Mouse (Mus musculus) forebrain, postnatal 0 days (tissue): ENCODE measurements around the gene Pamr1. TPM values are rescaled to one million over a fixed set of nuclear protein-coding genes. Genes with fewer than 3 reads are reported as not detected.

Experiments used
- ATAC-seq: fragments of 200-750 bp; cut with Nextera tagmentation; 2 replicates; pipeline ENCODE4 v1.8.0; 2017; ENCODE audit warnings: mild to moderate bottlenecking, moderate library complexity
- DNase-seq: peaks from one replicate; pipeline ENCODE4 v3.0.0-alpha.2; 2015
- H3K27ac ChIP-seq: fragments of 300-500 bp; sonication (generic); 2 replicates; pipeline ENCODE4 v1.5.1; 2014; ENCODE audit warnings: low read depth, mild to moderate bottlenecking, antibody characterized with exemption, low read length, moderate library complexity, mixed read lengths
- H3K27me3 ChIP-seq: fragments of 300-500 bp; sonication (generic); 2 replicates; pipeline ENCODE4 v1.6.1; 2014; ENCODE audit warnings: mild to moderate bottlenecking, low read length, mixed read lengths; ENCODE audit not compliant: insufficient read depth
- H3K36me3 ChIP-seq: fragments of 300-500 bp; sonication (generic); 2 replicates; pipeline ENCODE4 v1.6.1; 2014; ENCODE audit warnings: mild to moderate bottlenecking, moderate library complexity; ENCODE audit not compliant: insufficient read depth
- H3K4me1 ChIP-seq: fragments of 300-500 bp; sonication (generic); 2 replicates; pipeline ENCODE4 v1.6.1; 2014; ENCODE audit warnings: antibody characterized with exemption; ENCODE audit not compliant: insufficient read depth
- H3K4me2 ChIP-seq: fragments of 300-500 bp; sonication (generic); 2 replicates; pipeline ENCODE4 v1.6.1; 2014; ENCODE audit warnings: low read depth, mild to moderate bottlenecking, moderate library complexity
- H3K4me3 ChIP-seq: fragments of 300-500 bp; sonication (generic); 2 replicates; pipeline ENCODE4 v1.5.1; 2014; ENCODE audit warnings: low read depth, low read length, mixed read lengths
- H3K9ac ChIP-seq: fragments of 300-500 bp; sonication (generic); 2 replicates; pipeline ENCODE4 v1.6.1; 2014; ENCODE audit warnings: mild to moderate bottlenecking
- H3K9me3 ChIP-seq: fragments of 300-500 bp; sonication (generic); 2 replicates; pipeline ENCODE4 v1.6.1; 2016; ENCODE audit warnings: low read length
- CTCF ChIP-seq: sonication (generic); IDR thresholded peaks from 2 replicates; pipeline ENCODE4 v1.5.1; 2016; ENCODE audit warnings: antibody characterized with exemption, control low read depth, low read depth
- WGBS: fragments of 180-500 bp; shearing (Covaris S2); extraction: QIAGEN DNeasy Blood & Tissue Kit; methylation state at CpG from one replicate; pipeline ENCODE4 v1.1.7; 2014; 5-methylcytosine and 5-hydroxymethylcytosine counted together
- polyA plus RNA-seq: library from polyadenylated mRNA; unstranded; fragments of >200 nt; fragmentation: Nextera tagmentation; extraction: Ambion mirVana; gene quantifications from 2 replicates; pipeline ENCODE4 v1.2.1, GENCODE M21; 2015
- total RNA-seq: library from RNA; depleted of rRNA; stranded (reverse); fragments of >200 nt; gene quantifications from 2 replicates; pipeline ENCODE4 v1.2.3, GENCODE M21; 2014

Pamr1 gene
- total and polyA plus RNA-seq, 2 experiments from 2014 or later: 4.4 to 6.5 TPM

DNA sequence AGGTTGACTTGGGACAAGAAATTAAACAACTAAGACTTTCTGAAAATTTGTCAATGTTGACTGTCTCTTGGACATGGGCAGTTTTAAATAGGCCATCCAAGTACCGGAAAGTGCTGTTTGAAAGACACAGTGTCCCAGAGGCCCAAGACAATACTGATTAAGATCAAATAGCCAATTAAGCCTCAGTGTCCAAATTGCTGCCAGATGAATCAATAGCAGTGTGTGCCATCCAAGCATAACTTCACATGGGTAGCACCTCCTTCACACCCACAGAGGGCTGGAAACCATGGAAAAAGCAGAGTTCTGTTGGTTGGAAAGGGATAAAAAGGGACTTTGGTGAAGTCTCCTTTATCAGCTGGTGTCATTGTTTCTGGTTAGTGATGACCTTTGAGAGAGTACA, 74.7 kb downstream of the Pamr1 start:
- Histone ChIP-seq H3K27me3 (no peaks in the 10 kb centered on the region), H3K4me2 (no peak overlapping the region), H3K9me3 (no peaks in the 10 kb centered on the region), H3K27ac (no peak overlapping the region), H3K4me1 (no peaks in the 10 kb centered on the region), H3K36me3 (no peaks in the 10 kb centered on the region), H3K9ac (no peak overlapping the region), H3K4me3 (no peak overlapping the region)
- TF ChIP-seq CTCF: no peak
- WGBS: 60% methylated on average over 1 of the region's 1 CpGs
- DNase-seq (no peak), ATAC-seq (no peak)

DNA sequence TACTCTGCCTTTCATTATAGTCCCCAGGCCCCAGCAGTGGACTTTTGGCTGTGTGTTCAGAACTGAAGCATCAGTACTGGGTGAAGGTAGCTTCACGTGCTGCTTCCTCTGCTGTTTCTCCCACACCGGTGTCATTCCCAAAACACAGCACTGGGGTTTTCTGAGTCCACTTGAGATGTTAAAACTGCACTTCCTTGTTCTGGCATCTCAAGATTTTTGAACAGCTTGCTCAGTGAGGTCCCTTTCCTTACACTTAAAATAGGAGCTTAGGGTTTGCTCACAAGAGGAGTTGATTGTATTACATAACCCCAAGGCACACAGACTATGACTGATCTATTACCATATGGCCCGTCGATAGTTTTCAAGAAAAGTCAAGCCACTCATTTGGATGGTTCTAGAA, 82.5 kb downstream of the Pamr1 start:
- ATAC-seq (no peak), DNase-seq (no peak)
- 93% methylated on average over 4 of the region's 4 CpGs for WGBS
- no peaks in the 10 kb centered on the region for H3K9me3 ChIP-seq
- H3K27me3 ChIP-seq: no peaks in the 10 kb centered on the region
- H3K9ac ChIP-seq: no peak overlapping the region
- no peaks in the 10 kb centered on the region; the same call in 1 of the 2 replicates for H3K4me1 ChIP-seq
- H3K4me2 ChIP-seq: no peak overlapping the region
- H3K4me3 ChIP-seq: no peak overlapping the region
- TF ChIP-seq CTCF: no peak
- H3K36me3 ChIP-seq: no peaks in the 10 kb centered on the region
- H3K27ac ChIP-seq: no peak overlapping the region

DNA sequence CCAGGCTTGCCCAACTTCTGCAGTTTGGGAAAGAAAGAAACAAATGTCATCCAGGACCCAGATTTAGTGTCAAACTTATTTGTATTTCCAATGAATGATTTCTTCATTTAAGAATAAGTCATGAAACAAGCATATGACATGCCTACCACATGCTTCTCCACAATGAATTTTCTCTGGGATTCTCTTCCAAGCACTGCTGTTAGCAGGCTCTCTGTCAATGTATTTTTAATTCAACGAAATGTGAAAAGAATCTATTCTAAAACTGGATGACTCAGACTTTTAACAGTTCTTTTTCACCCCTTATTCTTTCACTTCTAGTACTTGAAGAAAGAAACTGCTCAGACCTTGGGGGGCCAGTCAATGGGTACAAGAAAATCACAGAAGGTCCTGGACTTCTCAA, 84.2 kb downstream of the Pamr1 start:
- no peak overlapping the region for H3K9ac ChIP-seq
- no peak overlapping the region for H3K4me3 ChIP-seq
- WGBS: 37% methylated on average over 1 of the region's 1 CpGs
- H3K4me1 ChIP-seq: no peaks in the 10 kb centered on the region; the same call in 1 of the 2 replicates
- H3K36me3 ChIP-seq: no peaks in the 10 kb centered on the region
- no peak overlapping the region for H3K4me2 ChIP-seq
- ATAC-seq: peak; percentile 50; the same call in 1 of the 2 replicates
- no peak for DNase-seq
- H3K27ac ChIP-seq: no peak overlapping the region
- H3K9me3 ChIP-seq: no peaks in the 10 kb centered on the region
- H3K27me3 ChIP-seq: no peaks in the 10 kb centered on the region
- TF ChIP-seq CTCF: no peak

DNA sequence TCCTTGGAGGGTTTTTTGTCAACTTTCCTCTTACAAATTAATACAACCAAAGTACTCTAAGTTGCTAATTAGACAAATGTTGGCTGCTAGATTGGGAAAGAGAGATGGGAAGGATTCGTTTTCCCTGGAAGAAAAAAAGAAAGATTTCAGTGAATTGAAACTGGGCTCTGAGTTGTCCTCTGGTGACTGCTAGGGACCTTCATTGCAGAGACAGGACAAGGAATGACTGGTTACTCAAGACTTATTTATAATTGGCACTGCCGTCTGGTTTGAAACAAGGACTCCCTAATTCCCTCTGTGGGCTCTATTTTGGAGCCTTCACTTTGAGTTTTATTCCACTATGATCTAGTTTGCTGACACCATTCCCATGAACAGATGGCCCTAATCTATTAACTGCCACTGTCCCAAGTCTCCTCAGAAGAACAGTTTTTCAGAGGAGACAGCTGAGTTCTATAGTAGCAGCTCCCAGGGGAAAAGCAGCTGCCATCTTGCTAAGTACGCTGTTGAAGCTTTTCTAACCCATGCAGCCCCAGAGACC, 85.8 kb downstream of the Pamr1 start:
- Histone ChIP-seq H3K27me3 (no peaks in the 10 kb centered on the region), H3K27ac (no peak overlapping the region), H3K4me3 (no peak overlapping the region), H3K4me2 (no peak overlapping the region), H3K4me1 (no peaks in the 10 kb centered on the region; the same call in 1 of the 2 replicates), H3K9me3 (no peaks in the 10 kb centered on the region), H3K36me3 (no peaks in the 10 kb centered on the region), H3K9ac (no peak overlapping the region)
- ATAC-seq (peak; percentile 20; the same call in 1 of the 2 replicates), DNase-seq (no peak)
- 57% methylated on average over 3 of the region's 3 CpGs for WGBS
- TF ChIP-seq CTCF: no peak

DNA sequence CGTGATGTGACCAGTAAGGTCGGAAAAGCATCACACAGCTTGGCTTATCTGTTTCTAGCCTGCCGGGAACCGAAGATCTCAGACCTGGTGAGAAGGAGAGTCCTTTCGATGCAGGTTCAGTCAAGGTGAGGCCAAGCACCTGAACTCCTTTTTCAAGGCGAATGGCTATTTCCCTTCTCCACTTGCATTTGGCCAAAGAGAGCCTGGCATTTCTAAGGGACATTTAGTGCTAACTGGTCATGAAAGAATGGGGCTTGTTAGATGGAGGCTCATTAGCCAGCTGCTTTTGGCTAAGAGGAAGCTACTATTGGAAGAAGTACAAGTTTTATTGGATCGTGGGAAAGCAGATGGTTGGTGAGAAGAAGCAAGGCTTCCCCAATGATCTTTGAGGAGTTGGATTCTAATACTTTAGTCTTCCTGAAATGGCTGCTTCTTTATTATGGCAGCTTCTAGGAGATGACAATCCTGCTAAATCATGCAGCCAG, 86.3 kb downstream of the Pamr1 start:
- no peak for DNase-seq
- 80% methylated on average over 7 of the region's 7 CpGs for WGBS

DNA sequence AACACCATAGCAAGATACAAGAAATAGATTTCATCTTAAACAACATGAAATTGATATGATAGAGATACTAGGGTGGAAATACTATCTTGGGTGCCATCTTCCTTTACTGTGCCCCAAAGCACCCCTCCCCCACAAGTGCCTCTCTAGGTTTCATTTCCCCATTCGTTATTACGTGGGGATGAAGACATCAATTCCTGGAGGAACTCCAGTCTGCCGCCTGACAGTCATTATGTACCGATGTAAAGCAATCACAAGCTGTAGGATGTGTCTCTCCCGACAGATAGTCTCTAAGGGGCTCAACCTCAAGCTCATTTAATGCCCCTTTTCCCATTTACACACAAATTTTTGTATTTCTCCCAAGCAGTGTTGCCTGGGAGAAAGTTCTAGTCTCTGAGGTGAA, 88.3 kb downstream of the Pamr1 start:
- Histone ChIP-seq H3K9ac (no peak overlapping the region), H3K4me1 (no peaks in the 10 kb centered on the region; the same call in 1 of the 2 replicates), H3K27ac (no peak overlapping the region), H3K27me3 (no peaks in the 10 kb centered on the region), H3K9me3 (no peaks in the 10 kb centered on the region), H3K36me3 (no peaks in the 10 kb centered on the region), H3K4me3 (no peak overlapping the region), H3K4me2 (no peak overlapping the region)
- TF ChIP-seq CTCF: no peak
- DNase-seq (no peak), ATAC-seq (no peak)
- 31% methylated on average over 5 of the region's 5 CpGs for WGBS

More for the DNA sequence above, 86.3 kb downstream of the Pamr1 start:
- TF ChIP-seq CTCF: no peak
- no peak overlapping the region for H3K4me2 ChIP-seq
- H3K4me1 ChIP-seq: no peaks in the 10 kb centered on the region; the same call in 1 of the 2 replicates
- no peaks in the 10 kb centered on the region for H3K27me3 ChIP-seq
- H3K27ac ChIP-seq: no peak overlapping the region
- H3K36me3 ChIP-seq: no peaks in the 10 kb centered on the region
- no peaks in the 10 kb centered on the region for H3K9me3 ChIP-seq
- H3K9ac ChIP-seq: no peak overlapping the region
- ATAC-seq: no peak
- H3K4me3 ChIP-seq: no peak overlapping the region

DNA sequence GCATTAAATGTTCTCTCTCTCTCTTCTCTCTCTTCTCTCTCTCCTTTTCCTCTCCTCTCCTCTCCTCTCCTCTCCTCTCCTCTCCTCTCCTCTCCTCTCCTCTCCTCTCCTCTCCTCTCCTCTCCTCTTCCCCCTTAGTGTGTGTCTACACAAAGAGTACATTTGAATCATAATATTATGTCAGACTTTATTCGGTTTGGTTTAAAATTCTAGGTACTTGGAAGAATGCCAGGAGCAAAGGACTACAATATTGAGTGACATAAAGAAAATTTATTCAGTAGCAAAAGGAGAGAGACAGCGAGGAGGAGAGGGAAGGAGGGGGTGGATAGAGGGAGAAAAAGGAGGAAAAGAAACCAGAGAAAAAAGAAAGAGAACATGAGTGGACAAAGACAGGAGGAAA, 88.9 kb downstream of the Pamr1 start:
- no peaks in the 10 kb centered on the region for H3K27me3 ChIP-seq
- no peak for ATAC-seq

More for the DNA sequence above, 88.9 kb downstream of the Pamr1 start:
- H3K9me3 ChIP-seq: no peaks in the 10 kb centered on the region
- H3K36me3 ChIP-seq: no peaks in the 10 kb centered on the region
- DNase-seq: no peak
- no peak overlapping the region for H3K27ac ChIP-seq
- no peak for TF ChIP-seq CTCF
- H3K9ac ChIP-seq: no peak overlapping the region
- H3K4me3 ChIP-seq: no peak overlapping the region
- WGBS: 11% methylated on average over 2 of the region's 2 CpGs
- no peaks in the 10 kb centered on the region; the same call in 1 of the 2 replicates for H3K4me1 ChIP-seq
- H3K4me2 ChIP-seq: no peak overlapping the region
